Mouse (Mus musculus) heart, embryonic 16.5 days (tissue): ENCODE measurements around the gene Il17ra. TPM values are rescaled to one million over a fixed set of nuclear protein-coding genes. Genes with fewer than 3 reads are reported as not detected.

Source experiments
- ATAC-seq: fragments of 200-750 bp; cut with Nextera tagmentation; replicated peaks from 2 replicates; pipeline ENCODE4 v1.8.0; 2017; ENCODE audit warnings: moderate number of reproducible peaks; ENCODE audit not compliant: insufficient read depth, low FRiP score; ENCODE audit errors: extremely low read depth
- H3K27ac ChIP-seq: fragments of 300-500 bp; sonication (generic); 2 replicates; pipeline ENCODE4 v1.5.1; 2014; ENCODE audit warnings: mild to moderate bottlenecking, low read length, control low read depth, moderate library complexity
- H3K27me3 ChIP-seq: fragments of 300-500 bp; sonication (generic); 2 replicates; pipeline ENCODE4 v1.6.1; 2014; ENCODE audit warnings: low read length, mixed read lengths; ENCODE audit not compliant: control insufficient read depth, insufficient read depth
- H3K36me3 ChIP-seq: fragments of 300-500 bp; sonication (generic); 2 replicates; pipeline ENCODE4 v1.6.1; 2014; ENCODE audit not compliant: control insufficient read depth, insufficient read depth
- H3K4me1 ChIP-seq: fragments of 300-500 bp; sonication (generic); 2 replicates; pipeline ENCODE4 v1.6.1; 2014; ENCODE audit warnings: low read length, mixed read lengths; ENCODE audit not compliant: control insufficient read depth, insufficient read depth
- H3K4me2 ChIP-seq: fragments of 300-500 bp; sonication (generic); 2 replicates; pipeline ENCODE4 v1.6.1; 2014; ENCODE audit warnings: low read depth, mild to moderate bottlenecking, control low read depth, low read length
- H3K4me3 ChIP-seq: fragments of 300-500 bp; sonication (generic); 2 replicates; pipeline ENCODE4 v1.5.1; 2014; ENCODE audit warnings: mild to moderate bottlenecking, control low read depth, low read length
- H3K9ac ChIP-seq: fragments of 300-500 bp; sonication (generic); 2 replicates; pipeline ENCODE4 v1.6.1; 2014; ENCODE audit warnings: low read length, control low read depth
- H3K9me3 ChIP-seq: fragments of 300-500 bp; sonication (generic); replicated peaks from 2 replicates; pipeline ENCODE4 v1.6.1; 2016; ENCODE audit warnings: low read length; ENCODE audit not compliant: control insufficient read depth
- WGBS: fragments of 180-500 bp; shearing (Covaris S2); extraction: QIAGEN DNeasy Blood & Tissue Kit; methylation state at CpG from one replicate; pipeline ENCODE4 v1.1.7; 2014; 5-methylcytosine and 5-hydroxymethylcytosine counted together
- polyA plus RNA-seq: library from polyadenylated mRNA; unstranded; fragments of >200 nt; fragmentation: Nextera tagmentation; extraction: Ambion mirVana; gene quantifications from 2 replicates; pipeline ENCODE4 v1.2.1, GENCODE M21; 2015

Gene Il17ra
- polyA plus RNA-seq, 1 experiment from 2014 or later: 9.0 TPM

DNA sequence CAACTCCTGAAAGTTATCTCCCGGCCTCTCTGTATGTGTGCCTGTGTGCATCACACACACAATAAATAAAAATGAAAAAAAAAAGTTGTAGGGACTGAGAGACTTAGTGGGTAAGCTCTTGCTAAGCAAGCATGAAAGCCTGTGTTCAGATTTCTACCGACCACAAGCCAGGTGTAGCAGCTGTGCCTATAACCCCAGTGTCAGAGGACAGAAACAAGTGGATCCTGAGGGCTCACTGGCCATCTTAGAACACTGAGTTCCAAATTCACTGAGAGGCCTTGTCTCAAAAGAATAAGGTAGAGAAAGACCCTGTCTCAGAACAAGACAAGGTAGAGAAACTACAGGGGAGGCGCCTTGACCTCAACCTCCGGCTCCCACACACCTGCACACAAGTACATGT, 5.2 kb downstream of the Il17ra start:
- ATAC-seq: no peak
- no peak overlapping the region for H3K27ac ChIP-seq
- H3K4me2 ChIP-seq: no peak overlapping the region
- peaks cover 3% of the 10 kb centered on the region; the same call in 1 of the 2 replicates for H3K27me3 ChIP-seq
- peaks cover 40% of the 10 kb centered on the region for H3K4me1 ChIP-seq
- H3K36me3 ChIP-seq: no peaks in the 10 kb centered on the region
- H3K9me3 ChIP-seq: no peaks in the 10 kb centered on the region
- no peak overlapping the region for H3K4me3 ChIP-seq
- 88% methylated on average over 4 of the region's 4 CpGs for WGBS
- H3K9ac ChIP-seq: no peak overlapping the region

DNA sequence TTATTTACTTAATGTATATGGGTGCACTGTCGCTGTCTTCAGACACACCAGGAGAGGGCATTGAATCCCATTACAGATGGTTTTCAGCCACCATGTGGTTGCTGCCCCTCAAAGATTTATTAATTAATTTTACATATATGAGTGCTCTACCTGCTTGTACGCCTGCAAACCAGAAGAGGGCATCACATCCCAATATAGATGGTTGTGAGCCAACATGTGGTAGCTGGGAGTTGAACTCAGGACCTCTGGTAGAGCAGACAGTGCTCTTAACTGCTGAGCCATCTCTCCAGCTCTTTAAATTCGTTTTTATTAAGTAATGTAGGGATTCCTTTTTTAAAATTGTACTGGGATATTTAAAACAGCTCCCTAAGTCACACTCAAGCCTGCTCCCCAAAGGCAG, 6.2 kb downstream of the Il17ra start:
- Histone ChIP-seq H3K4me3 (no peak overlapping the region), H3K4me1 (peaks cover 37% of the 10 kb centered on the region), H3K9me3 (no peaks in the 10 kb centered on the region), H3K9ac (no peak overlapping the region), H3K27ac (no peak overlapping the region), H3K36me3 (no peaks in the 10 kb centered on the region), H3K27me3 (no peaks in the 10 kb centered on the region; the same call in 1 of the 2 replicates), H3K4me2 (no peak overlapping the region)
- 71% methylated on average over 3 of the region's 3 CpGs for WGBS
- ATAC-seq: no peak

DNA sequence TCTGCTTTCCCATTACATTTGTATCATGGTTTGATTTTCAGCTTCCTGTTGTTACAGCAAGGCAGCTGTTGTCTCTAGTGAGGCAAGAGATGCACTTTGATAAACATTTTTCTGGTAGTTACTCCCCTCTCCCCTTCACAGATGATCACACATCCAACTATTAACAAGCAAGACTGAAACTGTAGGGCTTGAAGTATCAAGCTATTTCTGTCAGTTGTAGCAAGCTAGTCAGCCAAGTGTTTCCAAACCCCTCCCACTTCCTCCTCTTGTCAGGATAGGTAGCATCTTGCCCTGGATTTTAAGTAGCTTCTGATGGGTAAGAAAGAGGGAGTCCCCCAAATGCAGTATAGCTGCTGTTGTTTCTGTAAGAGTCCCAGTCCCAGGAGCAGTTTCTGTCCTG, 6.7 kb downstream of the Il17ra start:
- peaks cover 34% of the 10 kb centered on the region for H3K4me1 ChIP-seq
- H3K4me3 ChIP-seq: no peak overlapping the region
- H3K27ac ChIP-seq: no peak overlapping the region
- ATAC-seq: no peak
- no peaks in the 10 kb centered on the region; the same call in 1 of the 2 replicates for H3K27me3 ChIP-seq
- no peaks in the 10 kb centered on the region for H3K36me3 ChIP-seq
- no peak overlapping the region for H3K4me2 ChIP-seq
- no peaks in the 10 kb centered on the region for H3K9me3 ChIP-seq
- no peak overlapping the region for H3K9ac ChIP-seq

DNA sequence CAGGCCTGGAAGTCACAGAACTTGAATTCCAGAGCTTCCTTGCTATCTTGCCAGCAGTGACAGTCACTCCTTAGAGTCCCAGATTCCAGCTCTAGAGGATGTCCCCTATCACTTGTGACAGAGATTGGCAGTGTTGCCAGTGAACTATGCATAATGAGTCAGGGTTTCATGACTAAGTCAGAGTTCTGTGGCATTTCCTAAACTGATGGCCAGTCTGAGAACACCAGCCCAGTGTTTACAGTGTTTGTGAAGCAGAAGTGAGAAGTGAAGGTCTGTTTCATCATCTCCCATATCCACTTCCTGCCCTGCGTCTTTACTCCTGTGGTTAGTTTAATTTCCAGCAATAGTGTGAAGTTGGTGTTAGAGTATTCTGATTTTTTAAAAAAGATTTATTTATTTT, 7.6 kb downstream of the Il17ra start:
- peaks cover 34% of the 10 kb centered on the region for H3K4me1 ChIP-seq
- no peaks in the 10 kb centered on the region for H3K9me3 ChIP-seq
- H3K4me2 ChIP-seq: no peak overlapping the region
- H3K9ac ChIP-seq: no peak overlapping the region
- ATAC-seq: no peak
- H3K36me3 ChIP-seq: no peaks in the 10 kb centered on the region
- no peak overlapping the region for H3K4me3 ChIP-seq
- H3K27me3 ChIP-seq: no peaks in the 10 kb centered on the region; the same call in 1 of the 2 replicates
- 49% methylated on average over 1 of the region's 1 CpGs for WGBS
- H3K27ac ChIP-seq: no peak overlapping the region

DNA sequence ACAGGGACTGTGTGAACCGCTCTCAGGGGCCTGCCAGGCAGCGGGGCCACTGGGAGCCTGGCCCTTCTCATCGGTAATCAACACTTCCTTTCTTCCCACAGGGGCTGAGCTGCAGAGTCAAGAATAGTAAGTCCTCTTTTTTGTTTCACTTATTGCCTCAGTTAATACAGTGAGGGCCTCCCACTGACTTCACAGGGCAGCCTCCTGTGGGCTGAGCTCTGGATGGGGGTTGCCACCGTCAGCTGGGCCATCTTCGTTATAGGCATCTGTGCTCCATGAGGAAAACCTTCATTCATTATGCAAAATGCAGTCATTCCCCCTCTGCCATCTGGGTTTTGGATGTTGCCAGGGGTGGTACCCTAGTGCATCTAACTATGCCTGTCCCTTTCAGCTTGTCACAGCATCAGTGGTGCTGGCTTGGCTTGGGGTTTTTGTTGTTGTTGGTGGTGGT, 9.0 kb downstream of the Il17ra start:
- peak; percentile 46 for ATAC-seq
- 13% methylated on average over 5 of the region's 5 CpGs for WGBS
- H3K27ac ChIP-seq: peak overlapping the region; percentile 66

DNA sequence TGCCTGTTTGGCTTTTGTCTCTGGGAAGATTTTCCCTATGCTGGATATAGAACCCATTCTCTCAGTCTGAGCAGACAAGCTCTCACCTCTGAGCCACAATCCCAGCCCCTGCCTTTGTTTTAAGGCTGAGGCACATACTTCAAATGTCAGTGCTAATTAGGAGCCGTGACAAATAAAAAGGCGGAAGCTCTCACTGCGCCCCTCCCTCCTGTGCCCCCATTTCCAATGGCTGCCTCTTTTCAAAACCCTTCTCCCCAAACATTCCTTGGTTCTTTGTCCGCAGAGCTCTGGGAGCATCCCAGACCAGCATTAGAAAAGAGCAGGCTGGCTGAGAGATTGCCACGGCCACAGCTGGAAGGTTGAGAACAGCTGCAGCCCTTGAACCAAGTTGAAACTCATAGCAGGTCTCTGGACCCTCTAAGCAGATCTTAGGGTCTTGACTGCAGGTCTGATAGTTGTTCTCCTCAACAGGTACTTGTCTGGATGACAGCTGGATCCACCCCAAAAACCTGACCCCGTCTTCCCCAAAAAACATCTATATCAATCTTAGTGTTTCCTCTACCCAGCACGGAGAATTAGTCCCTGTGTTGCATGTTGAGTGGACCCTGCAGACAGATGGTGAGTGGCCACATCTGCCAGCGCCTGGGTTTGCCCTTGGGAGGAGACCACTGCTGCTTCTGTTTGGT, 9.6 kb downstream of the Il17ra start:
- Histone ChIP-seq H3K27ac (peak overlapping the region; percentile 66; the same call in 1 of the 2 replicates), H3K9me3 (no peaks in the 10 kb centered on the region), H3K36me3 (no peaks in the 10 kb centered on the region), H3K4me1 (peaks cover 34% of the 10 kb centered on the region), H3K4me3 (no peak overlapping the region), H3K9ac (no peak overlapping the region), H3K4me2 (no peak overlapping the region), H3K27me3 (no peaks in the 10 kb centered on the region)
- ATAC-seq: no peak
- 52% methylated on average over 8 of the region's 8 CpGs for WGBS

More for the DNA sequence above, 9.0 kb downstream of the Il17ra start:
- H3K27me3 ChIP-seq: no peaks in the 10 kb centered on the region
- no peaks in the 10 kb centered on the region for H3K9me3 ChIP-seq
- no peak overlapping the region for H3K4me3 ChIP-seq
- H3K36me3 ChIP-seq: no peaks in the 10 kb centered on the region
- peaks cover 34% of the 10 kb centered on the region for H3K4me1 ChIP-seq
- peak overlapping the region; percentile 1; the same call in 1 of the 2 replicates for H3K4me2 ChIP-seq
- no peak overlapping the region; the same call in 1 of the 2 replicates for H3K9ac ChIP-seq

DNA sequence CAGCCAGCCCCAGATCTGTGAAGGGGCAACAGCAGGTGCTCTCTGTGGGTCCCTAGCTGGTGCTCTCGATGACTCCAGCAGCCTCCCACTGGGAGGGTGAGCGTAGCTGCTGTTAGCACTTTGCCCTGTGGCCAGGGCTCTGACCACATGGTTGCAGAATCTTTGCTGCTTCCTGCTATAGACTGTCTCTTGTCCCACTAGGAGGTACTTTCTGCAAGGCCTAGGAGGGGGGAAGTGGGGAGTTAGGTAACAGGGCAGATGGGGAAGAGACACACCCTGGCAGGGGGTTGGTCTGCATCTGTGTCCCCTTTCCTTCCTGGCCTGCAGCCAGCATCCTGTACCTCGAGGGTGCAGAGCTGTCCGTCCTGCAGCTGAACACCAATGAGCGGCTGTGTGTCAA, 10.4 kb downstream of the Il17ra start:
- ATAC-seq: 0 out of 2 replicates have a peak, but pooled peaks have one; percentile 10
- H3K4me3 ChIP-seq: no peak overlapping the region
- no peak overlapping the region; the same call in 1 of the 2 replicates for H3K27ac ChIP-seq
- no peak overlapping the region for H3K9ac ChIP-seq
- no peak overlapping the region for H3K4me2 ChIP-seq
- no peaks in the 10 kb centered on the region for H3K36me3 ChIP-seq
- WGBS: 40% methylated on average over 5 of the region's 5 CpGs
- H3K27me3 ChIP-seq: no peaks in the 10 kb centered on the region
- peaks cover 34% of the 10 kb centered on the region for H3K4me1 ChIP-seq
- H3K9me3 ChIP-seq: no peaks in the 10 kb centered on the region

DNA sequence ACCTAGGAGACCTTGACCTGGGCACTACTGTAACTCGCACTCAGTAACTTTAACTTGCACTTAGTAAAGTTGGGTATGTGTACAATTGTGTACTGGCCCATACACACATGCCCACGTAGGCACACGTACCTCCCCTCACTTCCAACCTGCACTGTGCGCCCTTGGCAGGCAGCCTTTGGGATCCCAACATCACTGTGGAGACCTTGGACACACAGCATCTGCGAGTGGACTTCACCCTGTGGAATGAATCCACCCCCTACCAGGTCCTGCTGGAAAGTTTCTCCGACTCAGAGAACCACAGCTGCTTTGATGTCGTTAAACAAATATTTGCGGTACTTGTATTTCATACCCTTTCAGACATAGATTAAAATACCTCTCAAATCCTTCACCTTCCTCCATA, 12.2 kb downstream of the Il17ra start:
- WGBS: 83% methylated on average over 8 of the region's 8 CpGs

DNA sequence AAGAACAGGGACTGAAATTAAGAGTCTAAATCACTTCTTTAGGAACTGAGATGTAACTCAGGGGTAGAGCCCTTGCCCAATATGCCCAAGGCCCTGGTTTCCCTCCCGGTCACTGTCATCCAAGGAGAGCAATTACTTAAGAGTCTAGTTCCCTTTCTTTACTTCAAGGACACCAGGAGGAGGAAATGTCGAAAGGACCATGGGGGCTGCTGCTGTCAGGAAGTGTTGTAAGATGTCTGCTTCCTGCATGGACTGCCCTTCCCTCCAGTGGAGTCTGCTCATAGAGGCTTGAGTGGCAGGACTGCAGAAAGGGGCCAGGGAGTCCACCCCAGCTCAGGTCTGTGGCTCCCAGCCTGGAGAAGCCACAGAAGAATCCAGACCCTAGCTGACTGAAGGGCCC, 16.3 kb downstream of the Il17ra start:
- Histone ChIP-seq H3K4me1 (peaks cover 7% of the 10 kb centered on the region), H3K27me3 (no peaks in the 10 kb centered on the region), H3K27ac (no peak overlapping the region), H3K4me3 (no peak overlapping the region), H3K9ac (no peak overlapping the region), H3K4me2 (no peak overlapping the region), H3K9me3 (no peaks in the 10 kb centered on the region), H3K36me3 (peaks cover 6% of the 10 kb centered on the region; the same call in 1 of the 2 replicates)
- no peak for ATAC-seq
- WGBS: 54% methylated on average over 2 of the region's 2 CpGs

More for the DNA sequence above, 12.2 kb downstream of the Il17ra start:
- H3K9me3 ChIP-seq: no peaks in the 10 kb centered on the region
- H3K4me2 ChIP-seq: no peak overlapping the region
- no peak overlapping the region for H3K9ac ChIP-seq
- H3K36me3 ChIP-seq: 0 out of 2 replicates have a peak, but pooled peaks cover 4% of the 10 kb centered on the region
- peaks cover 26% of the 10 kb centered on the region for H3K4me1 ChIP-seq
- no peak for ATAC-seq
- H3K27ac ChIP-seq: no peak overlapping the region
- no peak overlapping the region for H3K4me3 ChIP-seq
- no peaks in the 10 kb centered on the region for H3K27me3 ChIP-seq
